Mouse (Mus musculus) CH12.LX (cell line): ENCODE measurements at regions not wholly inside any gene's neighbourhood (a gene's known extent, or its start where the extent isn't known, plus 50 kb on each side); places are given as distances from the start of the nearest gene placed in this dataset.

Experiments
- DNase-seq: peaks from one replicate; pipeline ENCODE4 v3.0.0-alpha.2; 2013; ENCODE audit errors: extremely low read depth
- H3K27ac ChIP-seq: 2 replicates; pipeline ENCODE4 v1.5.1; 2012; ENCODE audit warnings: low read depth, mild to moderate bottlenecking, control low read depth, moderate library complexity; ENCODE audit not compliant: insufficient read depth
- H3K27me3 ChIP-seq: replicated peaks from 2 replicates; pipeline ENCODE3; 2012; ENCODE audit warnings: inconsistent platforms
- H3K36me3 ChIP-seq, 2 experiments: replicated peaks in 1 of 2; 2 replicates each; pipeline versions ENCODE3 to v1.6.1; 2012; ENCODE audit warnings: inconsistent platforms in 1 of 2, low read length in 1 of 2, mild to moderate bottlenecking in 1 of 2, mixed read lengths in 1 of 2, moderate library complexity in 1 of 2; ENCODE audit not compliant: control insufficient read depth in 1 of 2, insufficient read depth in 1 of 2
- H3K4me1 ChIP-seq, 2 experiments: 2 replicates each; pipeline ENCODE4 v1.6.1; 2012; ENCODE audit warnings: inconsistent platforms in 1 of 2, moderate library complexity in 1 of 2; ENCODE audit not compliant: insufficient read depth in 2 of 2, control insufficient read depth in 1 of 2
- H3K4me2 ChIP-seq: 2 replicates; pipeline ENCODE4 v1.6.1; 2012; ENCODE audit warnings: low read depth, mild to moderate bottlenecking, control low read depth; ENCODE audit not compliant: poor library complexity, insufficient read depth, severe bottlenecking
- H3K4me3 ChIP-seq, 3 experiments: fragments of 150-350 bp in 1 of 3; sonication (generic) in 1 of 3; replicated peaks in 1 of 3; 2 replicates each; pipeline versions ENCODE3 to v1.5.1; 2011 to 2012; ENCODE audit warnings: low read depth in 2 of 3, low read length in 2 of 3, mild to moderate bottlenecking in 2 of 3, moderate library complexity in 2 of 3, control low read depth in 1 of 3, improper control_type of control experiment in 1 of 3, inconsistent platforms in 1 of 3, mixed read lengths in 1 of 3; ENCODE audit not compliant: poor library complexity in 1 of 3
- H3K79me2 ChIP-seq: replicated peaks from 2 replicates; pipeline ENCODE4 v1.6.1; 2012; ENCODE audit warnings: mild to moderate bottlenecking, moderate library complexity; ENCODE audit not compliant: control insufficient read depth, poor library complexity, insufficient read depth, severe bottlenecking; ENCODE audit errors: extremely low read depth
- H3K9ac ChIP-seq: 2 replicates; pipeline ENCODE4 v1.6.1; 2012; ENCODE audit warnings: low read depth, mild to moderate bottlenecking, control low read depth, moderate library complexity; ENCODE audit not compliant: insufficient read depth
- H3K9me3 ChIP-seq: replicated peaks from 2 replicates; pipeline ENCODE3; 2012; ENCODE audit warnings: low read length, inconsistent platforms, mixed read lengths
- BHLHE40 ChIP-seq: IDR thresholded peaks from 2 replicates; pipeline ENCODE4 v1.6.1; 2011; ENCODE audit warnings: mild to moderate bottlenecking, low read depth, low read length, improper control_type of control experiment
- CTCF ChIP-seq, 2 experiments: IDR thresholded peaks in 1 of 2; conservative IDR thresholded peaks in 1 of 2; 2 replicates each; pipeline ENCODE4 v1.5.1; 2011 to 2012; ENCODE audit warnings: low read depth in 2 of 2, low read length in 2 of 2, improper control_type of control experiment in 1 of 2, inconsistent platforms in 1 of 2, mild to moderate bottlenecking in 1 of 2, moderate library complexity in 1 of 2
- E2F4 ChIP-seq: IDR thresholded peaks from 2 replicates; pipeline ENCODE4 v1.6.1; 2011; ENCODE audit warnings: low read depth, low read length, improper control_type of control experiment; ENCODE audit not compliant: insufficient replicate concordance
- ELF1 ChIP-seq: IDR thresholded peaks from 2 replicates; pipeline ENCODE4 v1.6.1; 2014; ENCODE audit warnings: low read depth, mild to moderate bottlenecking, inconsistent platforms, low read length, improper control_type of control experiment
- EP300 ChIP-seq: IDR thresholded peaks from 2 replicates; pipeline ENCODE4 v1.6.1; 2011; ENCODE audit warnings: low read length, improper control_type of control experiment
- ETS1 ChIP-seq: conservative IDR thresholded peaks from 2 replicates; pipeline ENCODE4 v1.6.1; 2012; ENCODE audit warnings: low read depth, mild to moderate bottlenecking, inconsistent platforms, low read length, improper control_type of control experiment, moderate library complexity
- GABPA ChIP-seq: IDR thresholded peaks from 2 replicates; pipeline ENCODE4 v1.6.1; 2012; ENCODE audit warnings: low read depth, low read length, improper control_type of control experiment, inconsistent platforms; ENCODE audit not compliant: insufficient replicate concordance
- JUND ChIP-seq: conservative IDR thresholded peaks from 2 replicates; pipeline ENCODE4 v1.6.1; 2011; ENCODE audit warnings: low read depth, low read length, improper control_type of control experiment
- MEF2A ChIP-seq: IDR thresholded peaks from 2 replicates; pipeline ENCODE4 v1.6.1; 2014; ENCODE audit warnings: low read depth, mild to moderate bottlenecking, inconsistent platforms, low read length, improper control_type of control experiment, borderline replicate concordance
- MYC ChIP-seq: IDR thresholded peaks from 2 replicates; pipeline ENCODE4 v1.6.1; 2011; ENCODE audit warnings: low read depth, mild to moderate bottlenecking, improper control_type of control experiment, low read length
- POLR2A ChIP-seq: IDR thresholded peaks from 2 replicates; pipeline ENCODE4 v1.6.1; 2011; ENCODE audit warnings: low read depth, mild to moderate bottlenecking, improper control_type of control experiment, low read length
- RAD21 ChIP-seq: IDR thresholded peaks from 2 replicates; pipeline ENCODE4 v1.6.1; 2011; ENCODE audit warnings: low read depth, mild to moderate bottlenecking, low read length, improper control_type of control experiment, moderate library complexity
- RCOR1 ChIP-seq: conservative IDR thresholded peaks from 2 replicates; pipeline ENCODE4 v1.6.1; 2012; ENCODE audit warnings: low read depth, mild to moderate bottlenecking, inconsistent platforms, low read length, improper control_type of control experiment
- SIN3A ChIP-seq: IDR thresholded peaks from 2 replicates; pipeline ENCODE4 v1.6.1; 2012; ENCODE audit warnings: low read length, improper control_type of control experiment, inconsistent platforms
- SMC3 ChIP-seq: IDR thresholded peaks from 2 replicates; pipeline ENCODE4 v1.6.1; 2011; ENCODE audit warnings: low read depth, low read length, improper control_type of control experiment
- USF2 ChIP-seq: conservative IDR thresholded peaks from 2 replicates; pipeline ENCODE4 v1.6.1; 2011; ENCODE audit warnings: low read depth, low read length, improper control_type of control experiment
- dilution Hi-C: fragments of 300-500 bp; cut with MboI; formaldehyde crosslinking; loops from 2 replicates; pipeline ENCODE4 v1.14.3; 2020; ENCODE audit warnings: low sequenced_read_pairs; ENCODE audit not compliant: extremely low pct_unique_long_range_greater_than_20kb, extremely low pct_ligation_motif_present
- in situ Hi-C: fragments of 300-500 bp; cut with MboI; formaldehyde crosslinking; loops from 3 replicates; pipeline ENCODE4 v1.14.3; 2019; ENCODE audit warnings: low sequenced_read_pairs, low pct_ligation_motif_present, low pct_unique_long_range_greater_than_20kb, mixed read lengths

DNA sequence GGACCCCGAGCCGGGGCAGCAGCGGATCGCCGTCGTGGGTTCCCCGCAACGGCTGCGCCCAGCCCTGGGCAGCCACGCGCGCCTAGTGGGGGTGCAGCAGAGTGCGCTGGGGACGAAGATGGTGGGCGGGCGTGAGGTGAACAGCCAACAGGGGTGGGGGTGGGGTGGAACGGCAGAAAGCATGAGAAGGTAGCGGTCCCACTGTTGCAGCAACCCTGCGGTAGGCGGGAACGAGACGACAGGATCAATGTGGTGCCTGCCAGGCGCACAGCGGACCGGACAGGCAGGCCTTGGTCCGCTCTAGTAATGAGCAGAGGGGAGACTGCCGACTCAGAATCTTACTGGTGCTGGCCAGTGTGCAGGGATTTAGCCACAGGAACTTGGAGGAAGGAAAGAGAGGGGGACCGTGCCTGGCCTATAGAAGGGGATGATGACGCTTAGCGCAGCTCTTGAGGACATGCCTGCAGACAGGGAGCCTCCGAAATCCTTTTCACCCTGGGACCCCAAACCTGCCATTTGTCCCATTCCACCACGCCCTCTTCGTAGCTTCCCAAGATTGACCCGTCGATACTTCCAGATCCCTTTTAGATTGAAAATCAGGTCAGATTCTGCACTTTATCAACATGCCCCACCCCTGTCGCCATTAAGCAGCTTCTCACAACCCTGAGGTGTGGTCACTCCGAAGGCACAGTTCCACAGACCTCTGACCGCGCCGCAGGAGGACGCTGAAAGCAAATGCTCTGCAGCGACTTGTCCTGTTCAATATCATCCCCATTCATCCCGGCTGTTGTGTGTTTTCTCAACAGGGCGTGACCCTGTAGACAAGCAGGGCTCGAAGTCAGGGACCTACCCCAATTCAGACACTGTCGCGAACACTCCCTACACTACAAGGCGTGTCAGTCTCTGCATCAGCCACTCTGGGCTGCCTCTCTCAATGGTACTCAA, 177.4 kb upstream of the Topaz1 start:
- H3K4me2 ChIP-seq = no peak overlapping the region
- no peak overlapping the region for H3K27ac ChIP-seq
- in situ Hi-C loops = no loop called here
- no peak for DNase-seq
- H3K4me3 ChIP-seq = no peak overlapping the region
- no peaks in the 10 kb centered on the region for H3K36me3 ChIP-seq
- dilution Hi-C loops = no loop called here
- H3K27me3 ChIP-seq = peaks cover 28% of the 10 kb centered on the region
- H3K9me3 ChIP-seq = peaks cover 4% of the 10 kb centered on the region
- no peaks in the 10 kb centered on the region; the same call in 1 of the 2 replicates for H3K79me2 ChIP-seq
- H3K4me1 ChIP-seq = no peaks in the 10 kb centered on the region
- TF ChIP-seq ELF1 (no peak), E2F4 (no peak)
- H3K9ac ChIP-seq = no peak overlapping the region

DNA sequence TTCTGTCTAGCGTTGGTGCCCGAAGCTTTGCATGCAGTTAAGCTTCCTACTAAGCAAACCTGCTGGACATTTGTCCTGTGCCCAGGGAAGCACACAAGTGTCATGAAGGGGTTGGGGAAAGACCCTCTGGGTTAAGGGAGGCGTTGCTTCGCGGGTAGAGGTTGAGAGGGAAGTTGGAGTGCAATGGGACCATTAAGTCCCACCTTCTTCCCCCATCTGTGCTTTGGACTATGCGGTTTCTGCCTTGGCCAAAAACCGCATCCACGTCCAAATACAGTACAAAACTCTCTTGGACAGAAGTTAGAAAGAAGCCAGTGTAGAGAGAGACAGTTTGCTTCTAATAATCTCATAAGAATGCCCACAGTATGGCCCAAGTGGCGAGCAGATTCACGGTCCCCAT, 176.1 kb upstream of the Topaz1 start:
- Histone ChIP-seq H3K9ac (no peak overlapping the region), H3K27me3 (peaks cover 38% of the 10 kb centered on the region), H3K36me3 (no peaks in the 10 kb centered on the region), H3K4me1 (no peaks in the 10 kb centered on the region), H3K9me3 (peaks cover 4% of the 10 kb centered on the region), H3K27ac (no peak overlapping the region), H3K4me2 (no peak overlapping the region), H3K79me2 (no peaks in the 10 kb centered on the region; the same call in 1 of the 2 replicates), H3K4me3 (no peak overlapping the region)
- DNase-seq = no peak
- dilution Hi-C loops = no loop called here
- no peak for TF ChIP-seq CTCF (conservative IDR thresholded peaks at IDR 0.05 in 1 of 2, IDR thresholded peaks at IDR 0.05 in 1 of 2; ENCODE audit: low read depth in 2 of 2, low read length in 2 of 2)
- no peak for TF ChIP-seq ELF1
- no peak for TF ChIP-seq RCOR1
- no peak for TF ChIP-seq GABPA
- no peak for TF ChIP-seq SIN3A
- no peak for TF ChIP-seq EP300
- no peak for TF ChIP-seq MYC
- no peak for TF ChIP-seq JUND
- TF ChIP-seq ETS1 = no peak
- no peak for TF ChIP-seq POLR2A
- TF ChIP-seq USF2 = no peak
- no peak for TF ChIP-seq BHLHE40
- TF ChIP-seq MEF2A = no peak
- no peak for TF ChIP-seq SMC3
- no peak for TF ChIP-seq RAD21
- in situ Hi-C loops = no loop called here
